Mouse (Mus musculus) stomach, postnatal 0 days (tissue): ENCODE measurements around the gene Fads6.

Experiments used
- CTCF ChIP-seq: IDR thresholded peaks from 2 replicates; pipeline ENCODE4 v1.5.1; 2016; ENCODE audit warnings: antibody characterized with exemption, low read depth, mild to moderate bottlenecking, moderate library complexity
- EP300 ChIP-seq: optimal IDR thresholded peaks from 2 replicates; pipeline ENCODE3; 2016; ENCODE audit warnings: antibody characterized with exemption

- no peak for TF ChIP-seq CTCF
- TF ChIP-seq EP300: no peak
Measured at GRCm38 (mm10) chr11:115232889-115233288, 64.6 kb downstream of the Fads6 start.
